Mouse (Mus musculus) CD4-positive, CD25-positive, alpha-beta regulatory T cell, adult 4 months (primary cell): Measurements from ENCODE around the gene Cetn2. TPM values are rescaled to one million over a fixed set of nuclear protein-coding genes. Genes with fewer than 3 reads are reported as not detected.
A peak's percentile ranks its signal among the peaks of the same experiment; 100 is the strongest.

Experiments used
- ATAC-seq: one replicate; pipeline ENCODE4 v1.8.0; 2017
- polyA plus RNA-seq, 2 experiments: library from polyadenylated mRNA; unstranded; fragments of 100-300 nt; shearing (Covaris generic); gene quantifications; one replicate each; pipeline ENCODE4 v1.2.1; 2017

Gene Cetn2
- polyA plus RNA-seq, result 100 to 1,000 TPM; 137 to 148 TPM

- ATAC-seq, result peak; percentile 98
Measured at GRCm38 (mm10) chrX:72917884-72918681, at the start of gene Cetn2, which contains the start of gene Nsdhl. Gene Cetn2 (minus strand): TSS chrX:72918411. Gene Nsdhl (plus strand): TSS chrX:72918557.

DNA sequence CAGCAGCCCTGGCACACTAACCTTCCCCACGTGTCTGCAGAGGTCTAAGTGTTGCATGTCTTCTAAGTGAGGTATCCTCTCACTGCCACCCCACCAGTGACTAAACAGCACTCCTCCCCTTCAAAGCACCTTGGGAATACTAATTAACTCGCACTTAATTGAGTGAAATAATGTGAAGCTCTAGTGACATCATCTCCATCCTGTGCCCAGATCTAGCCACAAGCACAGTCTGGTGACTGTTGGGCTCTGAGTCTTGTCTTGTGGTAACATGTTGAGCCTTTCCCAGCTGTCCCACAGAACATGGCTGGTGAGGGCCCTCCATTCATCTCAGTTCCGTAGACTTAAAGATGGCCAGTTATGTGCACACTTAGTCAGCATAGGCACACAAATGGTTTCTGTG lies 44.5 kb upstream of the Cetn2 start:
- no peak for ATAC-seq

DNA sequence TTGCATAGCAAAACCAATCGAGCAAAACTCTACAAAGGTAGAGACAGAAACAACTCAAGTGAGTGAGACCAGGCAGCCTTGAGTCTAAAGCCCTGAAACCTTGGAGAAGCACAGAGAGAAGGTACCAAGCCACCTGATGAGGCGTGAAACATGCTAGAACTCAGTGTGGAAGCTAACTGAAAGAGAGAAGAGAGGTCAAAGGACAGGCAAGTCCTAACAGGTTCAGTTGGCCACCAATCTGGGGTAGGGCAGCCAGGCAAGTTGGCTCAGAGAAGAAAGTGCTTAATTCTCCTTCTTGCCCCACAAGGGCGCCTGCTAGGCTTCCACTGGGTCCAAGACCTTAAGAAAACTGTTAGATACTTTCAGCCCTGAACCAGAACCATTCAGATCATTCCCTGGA lies 43.3 kb upstream of the Cetn2 start:
- ATAC-seq, result no peak

- no peak for ATAC-seq
Measured at GRCm38 (mm10) chrX:72960431-72960830, 42.2 kb upstream of the Cetn2 start.

DNA sequence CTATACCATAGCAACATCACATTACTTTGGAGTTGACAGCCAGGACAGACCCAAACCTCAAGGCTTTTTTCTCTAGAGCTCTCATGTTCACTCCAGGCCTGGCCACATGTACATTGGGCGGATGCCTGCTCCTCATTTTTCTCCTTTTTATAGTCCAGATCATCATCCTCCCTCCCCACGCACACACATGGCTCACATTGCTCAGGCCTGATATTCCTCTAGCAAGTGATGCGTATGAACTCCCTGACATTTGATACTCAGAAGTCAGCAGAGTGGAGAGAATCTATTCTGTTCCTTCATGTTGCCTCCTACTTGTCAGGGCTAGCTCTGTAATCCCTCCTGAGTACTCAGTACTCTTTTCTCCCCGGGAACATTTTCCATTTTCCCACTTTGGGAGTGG lies 38.3 kb upstream of the Cetn2 start:
- ATAC-seq, result no peak

DNA sequence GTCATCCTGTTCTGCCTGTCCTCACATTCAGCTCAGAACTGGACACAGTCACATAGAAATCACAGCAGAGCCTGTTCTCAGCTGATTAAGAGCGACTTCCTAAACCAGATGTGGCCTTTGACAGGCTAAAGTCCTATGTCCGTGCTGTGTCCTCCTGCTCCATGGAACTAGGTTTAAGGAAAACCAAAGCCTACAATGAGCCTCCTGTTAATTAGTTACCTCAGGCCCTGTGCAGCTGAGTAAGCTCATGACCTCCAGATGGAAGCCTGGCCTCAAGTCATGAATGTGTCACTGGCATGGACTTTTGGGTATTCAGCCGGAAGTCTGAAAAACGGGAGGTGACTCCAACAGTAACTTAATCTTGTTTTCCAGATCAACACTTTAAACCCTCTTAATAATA lies 35.3 kb upstream of the Cetn2 start:
- ATAC-seq, result no peak

- ATAC-seq, result no peak
Measured at GRCm38 (mm10) chrX:72921391-72921790, 3.2 kb upstream of the Cetn2 start.

- ATAC-seq, result no peak
Measured at GRCm38 (mm10) chrX:72918682-72919059, 460 bp upstream of the Cetn2 start.

DNA sequence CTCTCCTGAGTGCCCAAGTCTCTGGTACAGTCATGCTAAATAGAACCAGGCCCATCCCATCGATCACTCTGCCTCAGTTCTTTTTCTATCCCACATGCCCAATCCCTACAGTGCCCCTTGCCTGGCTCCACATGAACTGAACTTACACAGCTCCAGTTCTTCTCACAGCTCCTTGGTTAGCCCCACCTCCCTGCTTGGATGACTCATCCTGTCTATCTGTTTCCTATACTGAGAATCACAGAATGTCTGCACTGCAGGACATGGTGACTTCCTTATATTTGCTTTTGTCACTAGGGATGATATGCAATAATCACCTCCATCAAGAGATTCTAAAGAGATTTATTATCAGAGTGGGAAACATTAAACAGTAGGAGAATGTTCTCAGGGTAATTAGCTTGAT lies 6.6 kb downstream of the Cetn2 start:
- no peak for ATAC-seq

GRCm38 (mm10) chrX:72908404-72908741 lies 9.8 kb downstream of the Cetn2 start:
- ATAC-seq, result no peak

DNA sequence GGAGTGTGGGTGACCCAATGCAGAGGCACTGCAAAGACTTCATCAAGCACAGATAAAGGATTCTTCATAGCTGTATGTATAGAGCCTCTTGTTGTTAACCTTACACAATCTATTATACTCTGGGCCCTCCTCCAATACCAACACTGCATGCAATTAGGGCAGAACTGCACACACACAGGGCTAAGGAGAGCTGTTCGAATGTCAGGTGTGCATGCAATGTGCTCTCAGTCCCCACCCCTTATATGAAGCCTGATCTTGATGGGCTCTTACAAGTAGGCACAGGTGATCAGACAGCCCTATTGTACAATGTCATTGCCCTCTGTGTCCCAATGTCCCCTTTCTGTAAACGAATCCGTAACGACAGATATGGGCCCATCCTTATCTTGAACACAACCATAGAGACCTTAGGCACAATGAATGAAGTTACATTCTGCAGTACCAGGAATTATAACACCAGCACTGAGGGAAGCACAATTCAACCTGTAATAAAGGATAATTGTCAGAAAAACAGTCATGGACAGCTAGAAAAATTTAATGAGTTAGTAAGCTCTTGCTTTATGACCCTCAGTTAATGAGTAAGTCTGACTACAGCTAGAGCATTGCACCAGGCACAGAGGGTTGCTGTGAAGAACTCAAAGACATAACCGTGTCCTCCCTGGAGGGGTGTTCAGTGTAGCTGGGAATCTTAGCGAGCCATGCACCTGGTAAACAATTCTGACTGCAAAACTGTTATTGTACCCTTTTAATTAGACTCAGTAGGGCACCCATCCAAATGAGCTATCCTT lies 10.4 kb downstream of the Cetn2 start:
- ATAC-seq, result no peak

GRCm38 (mm10) chrX:72902530-72902929 lies 15.7 kb downstream of the Cetn2 start:
- ATAC-seq, result no peak

DNA sequence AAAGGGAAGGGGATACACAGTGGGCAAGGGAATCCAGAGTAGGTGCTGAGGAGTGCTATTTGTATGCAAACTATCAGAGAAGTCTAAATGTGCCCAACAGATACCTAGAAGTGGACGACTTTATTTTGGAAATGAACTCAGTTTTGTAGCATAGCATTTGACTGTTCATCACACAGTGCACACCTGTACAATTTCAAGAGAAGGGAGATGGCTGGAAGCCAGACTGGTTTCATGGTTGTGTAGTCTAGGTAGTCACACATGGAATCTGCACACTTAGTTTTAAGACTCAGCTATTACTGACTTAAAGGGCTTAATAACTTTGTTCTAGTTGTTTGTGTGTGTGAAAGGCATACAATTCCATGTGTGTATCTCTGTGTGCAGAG lies 22.2 kb downstream of the Cetn2 start:
- ATAC-seq, result no peak

GRCm38 (mm10) chrX:72895388-72896054 lies 22.7 kb downstream of the Cetn2 start:
- no peak for ATAC-seq

Other genes starting within 250 kb of the Cetn2 start
- gene Gabrq, start 93.2 kb downstream of the Cetn2 start, polyA plus RNA-seq, result not detected
- 10 to 100 TPM; 21.1 to 31.2 TPM for gene Nsdhl, start 146 bp upstream of the Cetn2 start, polyA plus RNA-seq
- not detected for gene Zfp185, start 68.9 kb upstream of the Cetn2 start, polyA plus RNA-seq
- not detected for gene Pnma5, start 118.7 kb upstream of the Cetn2 start, polyA plus RNA-seq
- gene Pnma3, start 146.4 kb upstream of the Cetn2 start, polyA plus RNA-seq, result not detected
- 100 to 1,000 TPM; 141 TPM for gene Xlr4a, start 164.1 kb upstream of the Cetn2 start, polyA plus RNA-seq
- under 1 TPM in 1 of 2 experiments, not detected in 1; 0.79 TPM for gene Xlr3a, start 178.7 kb upstream of the Cetn2 start, polyA plus RNA-seq
- gene Gm14685, start 198.6 kb upstream of the Cetn2 start, polyA plus RNA-seq, result not detected
- gene Xlr5b, start 230.4 kb upstream of the Cetn2 start, polyA plus RNA-seq, result not detected
- not detected for gene DXBay18, start 231.0 kb upstream of the Cetn2 start, polyA plus RNA-seq